Mouse (Mus musculus) embryonic facial prominence, embryonic 11.5 days (tissue): ENCODE data around the gene Lhb. TPM values are rescaled to one million over a fixed set of nuclear protein-coding genes. Genes with fewer than 3 reads are reported as not detected.
"Not testable (repeated sequence)": the region's sequence is repeated elsewhere in the genome, so short reads cannot be mapped to it uniquely, and the experiment has no call there.

Experiments used
- ATAC-seq: fragments of 200-750 bp; cut with Nextera tagmentation; replicated peaks from 2 replicates; pipeline ENCODE4 v1.8.0; 2017; ENCODE audit warnings: low read depth; ENCODE audit not compliant: insufficient number of reproducible peaks, low FRiP score, low TSS enrichment
- DNase-seq: peaks from one replicate; pipeline ENCODE4 v3.0.0-alpha.2; 2015; ENCODE audit warnings: low spot score
- H3K27ac ChIP-seq: fragments of 300-500 bp; sonication (generic); replicated peaks from 2 replicates; pipeline ENCODE4 v1.5.1; 2014; ENCODE audit warnings: mild to moderate bottlenecking, low read depth, low read length, control low read depth
- H3K27me3 ChIP-seq: fragments of 300-500 bp; sonication (generic); 2 replicates; pipeline ENCODE4 v1.6.1; 2014; ENCODE audit warnings: mild to moderate bottlenecking, low read length, moderate library complexity, mixed read lengths; ENCODE audit not compliant: control insufficient read depth, insufficient read depth
- H3K36me3 ChIP-seq: fragments of 300-500 bp; sonication (generic); replicated peaks from 2 replicates; pipeline ENCODE4 v1.6.1; 2014; ENCODE audit warnings: low read depth, mild to moderate bottlenecking, low read length, moderate library complexity, mixed read lengths; ENCODE audit not compliant: control insufficient read depth, insufficient read depth
- H3K4me1 ChIP-seq: fragments of 300-500 bp; sonication (generic); 2 replicates; pipeline ENCODE4 v1.6.1; 2014; ENCODE audit warnings: low read length, mixed read lengths; ENCODE audit not compliant: control insufficient read depth, insufficient read depth
- H3K4me2 ChIP-seq: fragments of 300-500 bp; sonication (generic); 2 replicates; pipeline ENCODE4 v1.6.1; 2014; ENCODE audit warnings: low read depth, mild to moderate bottlenecking, control low read depth, low read length, moderate library complexity
- H3K4me3 ChIP-seq: fragments of 300-500 bp; sonication (generic); 2 replicates; pipeline ENCODE4 v1.5.1; 2014; ENCODE audit warnings: low read depth, low read length, control low read depth
- H3K9ac ChIP-seq: fragments of 300-500 bp; sonication (generic); replicated peaks from 2 replicates; pipeline ENCODE4 v1.6.1; 2014; ENCODE audit warnings: mild to moderate bottlenecking, control low read depth, low read length
- H3K9me3 ChIP-seq: fragments of 300-500 bp; sonication (generic); replicated peaks from 2 replicates; pipeline ENCODE4 v1.6.1; 2016; ENCODE audit warnings: mild to moderate bottlenecking, low read length, inconsistent platforms, mixed read lengths; ENCODE audit not compliant: control insufficient read depth
- WGBS: fragments of 180-500 bp; shearing (Covaris S2); extraction: QIAGEN DNeasy Blood & Tissue Kit; methylation state at CpG from one replicate; pipeline ENCODE4 v1.1.7; 2014; 5-methylcytosine and 5-hydroxymethylcytosine counted together
- polyA plus RNA-seq: library from polyadenylated mRNA; unstranded; fragments of >200 nt; fragmentation: Nextera tagmentation; extraction: Ambion mirVana; gene quantifications from 2 replicates; pipeline ENCODE4 v1.2.1, GENCODE M21; 2014

The Lhb gene
- polyA plus RNA-seq, 1 experiment from 2014 or later: not detected

DNA sequence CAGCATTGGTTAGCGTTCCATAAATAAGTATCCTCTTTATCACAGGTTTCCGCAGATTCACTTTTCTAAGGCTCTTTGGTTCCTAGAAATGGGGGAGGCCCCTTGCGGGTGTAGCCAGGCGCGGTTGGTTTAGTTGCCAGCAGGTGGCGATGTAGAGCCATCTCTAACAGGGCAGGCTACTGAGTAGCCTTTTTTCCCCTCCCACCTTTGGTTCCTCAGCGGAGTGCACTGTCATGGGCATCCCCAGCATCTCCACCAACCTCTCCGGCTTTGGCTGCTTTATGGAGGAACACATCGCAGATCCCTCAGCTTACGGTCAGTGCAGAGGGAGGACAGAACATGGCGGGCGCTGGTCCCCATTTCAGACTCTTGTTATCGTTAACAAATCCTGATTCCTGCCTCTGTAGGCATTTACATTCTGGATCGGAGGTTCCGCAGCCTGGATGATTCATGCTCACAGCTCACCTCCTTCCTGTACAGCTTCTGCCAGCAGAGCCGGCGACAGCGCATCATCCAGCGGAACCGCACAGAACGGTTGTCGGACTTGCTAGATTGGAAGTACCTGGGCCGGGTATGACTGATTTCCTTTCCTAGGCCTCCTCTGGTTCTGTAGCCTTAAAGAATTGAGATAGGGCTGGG is 30.8 kb downstream of the Lhb start:
- H3K4me1 ChIP-seq: no peaks in the 10 kb centered on the region
- H3K27ac ChIP-seq: no peak overlapping the region
- DNase-seq: peak; percentile 87
- 56% methylated on average over 23 of the region's 23 CpGs for WGBS
- peaks cover 4% of the 10 kb centered on the region; the same call in 1 of the 2 replicates for H3K36me3 ChIP-seq
- no peaks in the 10 kb centered on the region for H3K27me3 ChIP-seq
- ATAC-seq: peak; percentile 68; the same call in 1 of the 2 replicates
- H3K9ac ChIP-seq: 0 out of 2 replicates have a peak overlapping the region, but pooled peaks have one; percentile 7
- no peak overlapping the region for H3K4me2 ChIP-seq
- no peaks in the 10 kb centered on the region for H3K9me3 ChIP-seq
- no peak overlapping the region for H3K4me3 ChIP-seq

- H3K4me1 ChIP-seq: peaks cover 6% of the 10 kb centered on the region
- no peak overlapping the region for H3K4me3 ChIP-seq
- no peak overlapping the region for H3K27ac ChIP-seq
- WGBS: 86% methylated on average over 15 of the region's 15 CpGs
- H3K9ac ChIP-seq: no peak overlapping the region
- H3K27me3 ChIP-seq: no peaks in the 10 kb centered on the region
- peaks cover 7% of the 10 kb centered on the region; the same call in 1 of the 2 replicates for H3K36me3 ChIP-seq
- DNase-seq (no peak), ATAC-seq (no peak)
- H3K9me3 ChIP-seq: no peaks in the 10 kb centered on the region
- H3K4me2 ChIP-seq: no peak overlapping the region
These were observed 34.4 kb downstream of the Lhb start for GRCm38 (mm10) chr7:45454971-45455370.

GRCm38 (mm10) chr7:45455932-45456696 is 35.5 kb downstream of the Lhb start:
- H3K27ac ChIP-seq: no peak overlapping the region
- peaks cover 7% of the 10 kb centered on the region; the same call in 1 of the 2 replicates for H3K36me3 ChIP-seq
- H3K4me2 ChIP-seq: no peak overlapping the region
- H3K9ac ChIP-seq: no peak overlapping the region
- peaks cover 6% of the 10 kb centered on the region for H3K4me1 ChIP-seq
- no peaks in the 10 kb centered on the region for H3K27me3 ChIP-seq
- no peak for DNase-seq
- H3K4me3 ChIP-seq: no peak overlapping the region
- ATAC-seq: no peak
- no peaks in the 10 kb centered on the region for H3K9me3 ChIP-seq
- 81% methylated on average over 13 of the region's 13 CpGs for WGBS

- WGBS: 56% methylated on average over 9 of the region's 9 CpGs
- Histone ChIP-seq H3K27me3 (no peaks in the 10 kb centered on the region), H3K27ac (no peak overlapping the region), H3K4me2 (no peak overlapping the region), H3K9me3 (no peaks in the 10 kb centered on the region), H3K4me3 (no peak overlapping the region), H3K4me1 (peaks cover 6% of the 10 kb centered on the region), H3K9ac (no peak overlapping the region), H3K36me3 (peaks cover 7% of the 10 kb centered on the region; the same call in 1 of the 2 replicates)
- no peak for DNase-seq
- ATAC-seq: no peak
These were observed 36.1 kb downstream of the Lhb start for GRCm38 (mm10) chr7:45456721-45457203.

DNA sequence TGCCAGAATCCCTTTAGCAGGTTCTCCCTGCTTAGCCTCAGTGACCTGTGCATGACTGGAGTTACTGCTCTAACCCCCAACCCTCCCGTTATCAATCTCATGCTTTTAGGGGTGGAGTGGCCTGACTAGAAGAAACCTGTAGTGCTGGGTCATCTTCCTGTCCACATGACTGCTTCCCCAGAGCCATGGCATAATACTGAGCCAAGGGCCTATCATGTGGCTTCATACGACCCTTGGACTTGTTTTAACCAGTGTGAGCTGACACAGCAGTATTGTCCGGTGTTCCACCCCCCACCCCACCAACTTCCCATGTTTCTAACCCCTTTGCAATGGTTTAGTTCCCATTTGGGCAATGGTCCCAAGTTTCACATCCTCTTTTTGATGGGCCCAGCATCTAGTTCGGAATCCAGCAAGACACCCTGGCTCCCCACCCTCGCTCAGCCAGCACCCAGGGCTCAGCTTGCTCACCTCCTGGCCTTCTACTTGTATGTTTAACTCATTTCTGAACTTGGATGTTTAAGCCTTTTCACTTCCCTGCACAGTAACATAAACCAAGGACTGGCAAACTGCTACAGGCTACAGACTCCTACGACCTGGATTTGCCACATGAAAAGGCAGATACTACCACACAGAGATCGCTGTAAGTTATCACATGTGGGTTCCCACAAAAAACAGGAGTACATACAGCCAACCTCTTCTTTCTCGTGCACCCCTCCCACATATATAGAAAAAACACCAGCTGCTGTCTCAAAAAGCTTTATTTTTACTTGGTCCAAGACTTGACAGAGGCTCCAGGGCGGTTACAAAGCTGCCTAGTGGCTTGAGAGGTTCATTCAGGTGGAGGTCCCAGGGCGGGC is 36.8 kb downstream of the Lhb start:
- H3K4me3 ChIP-seq: peak overlapping the region; percentile 65
- no peak overlapping the region for H3K27ac ChIP-seq
- WGBS: 72% methylated on average over 9 of the region's 10 CpGs
- H3K9me3 ChIP-seq: no peaks in the 10 kb centered on the region
- H3K4me2 ChIP-seq: peak overlapping the region; percentile 51
- H3K27me3 ChIP-seq: no peaks in the 10 kb centered on the region
- DNase-seq: no peak
- H3K4me1 ChIP-seq: peaks cover 6% of the 10 kb centered on the region
- H3K9ac ChIP-seq: peak overlapping the region; percentile 83
- peaks cover 7% of the 10 kb centered on the region; the same call in 1 of the 2 replicates for H3K36me3 ChIP-seq
- ATAC-seq: no peak

DNA sequence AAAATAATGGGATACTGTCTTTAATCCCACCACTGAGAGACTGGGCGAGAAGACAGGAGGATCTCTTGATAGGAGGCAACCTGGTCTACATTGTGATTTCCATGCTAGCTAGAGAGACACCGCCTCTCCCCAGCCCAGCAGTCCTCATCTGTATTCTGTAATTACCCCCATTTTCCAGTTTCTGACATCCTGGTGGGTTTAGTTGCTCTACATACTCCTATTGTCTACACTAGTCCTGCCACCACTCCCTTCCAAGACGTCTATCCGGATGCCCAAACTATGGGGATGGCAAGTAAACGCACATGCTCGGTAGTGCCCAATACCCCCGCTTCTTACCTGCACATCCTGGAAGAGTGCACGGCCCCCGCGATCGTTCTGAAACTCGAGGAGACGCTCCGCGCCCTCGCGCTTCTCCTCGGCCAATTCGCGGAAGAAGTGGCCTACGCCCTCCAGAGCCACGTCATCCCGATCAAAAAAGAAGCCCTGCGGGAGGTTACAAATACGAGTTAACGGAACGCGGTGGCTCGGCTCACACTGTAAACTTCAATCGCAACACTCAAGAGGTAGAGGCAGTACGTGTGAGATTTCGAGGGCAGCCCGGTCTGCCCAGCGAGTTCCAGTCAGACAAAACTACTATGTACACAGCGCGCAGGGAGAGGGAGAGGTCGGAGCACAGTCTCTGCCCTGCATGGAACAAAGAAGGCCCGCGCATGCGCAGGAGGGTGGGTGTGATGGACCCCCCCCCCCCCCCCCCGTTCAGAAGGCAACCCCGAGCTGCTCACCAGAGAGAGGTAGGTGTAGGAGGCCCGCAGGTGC is 38.3 kb downstream of the Lhb start:
- Histone ChIP-seq H3K27me3 (no peaks in the 10 kb centered on the region), H3K36me3 (peaks cover 10% of the 10 kb centered on the region), H3K4me1 (peaks cover 6% of the 10 kb centered on the region), H3K4me2 (peak overlapping the region; percentile 51), H3K9me3 (no peaks in the 10 kb centered on the region), H3K4me3 (peak overlapping the region; percentile 65), H3K27ac (peak overlapping the region; percentile 91), H3K9ac (peak overlapping the region; percentile 83)
- WGBS: under 1% methylated on average over 43 of the region's 43 CpGs
- ATAC-seq: peak; percentile 44
- DNase-seq: peak; percentile 87

DNA sequence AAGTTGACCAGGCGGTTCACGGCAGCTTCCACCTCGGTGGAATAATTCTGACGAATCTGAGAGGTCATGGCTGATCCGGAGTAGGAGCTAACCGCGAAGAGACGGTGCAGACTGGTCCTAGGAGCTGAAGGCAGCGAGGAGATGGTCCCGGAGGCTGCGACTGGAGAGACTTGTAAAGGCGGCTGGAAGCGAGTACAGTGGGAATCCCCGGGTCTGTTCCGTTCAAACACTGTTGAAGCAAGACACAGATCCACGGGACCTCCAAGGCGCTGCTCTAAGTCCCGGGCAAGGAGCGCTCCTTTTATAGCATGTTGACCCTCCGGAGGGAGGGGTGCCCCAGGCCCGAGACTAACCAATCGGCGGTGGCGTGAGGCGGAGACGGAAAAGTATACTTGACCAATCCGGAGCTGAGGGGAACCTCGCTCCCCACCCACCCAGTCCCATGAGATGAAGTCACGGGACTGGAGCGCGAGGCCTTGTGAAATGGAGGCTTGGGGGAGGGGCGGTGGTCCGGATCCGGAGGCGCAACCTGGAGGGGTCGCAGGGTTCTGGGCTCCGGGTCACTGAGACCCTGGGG is 39.0 kb downstream of the Lhb start, which contains the start of gene Ftl1:
TSS of gene Ftl1 (minus strand) at position 321 of the 577 bp plus-strand sequence.
- Histone ChIP-seq H3K9ac (peak within 1 kb of the TSS; percentile 83), H3K27ac (peak within 1 kb of the TSS; percentile 91), H3K36me3 (peaks cover 10% of the 10 kb centered on the region), H3K4me3 (peak within 1 kb of the TSS; percentile 65), H3K4me2 (peak within 1 kb of the TSS; percentile 51)
- H3K27me3 ChIP-seq, H3K4me1 ChIP-seq, H3K9me3 ChIP-seq: not testable (repeated sequence)
- WGBS: 1% methylated on average over 28 of the region's 37 CpGs
- ATAC-seq (peak; percentile 91), DNase-seq (peak; percentile 100)
